Mouse (Mus musculus): Measurements from ENCODE around the gene Kiss1. TPM values are rescaled to one million over a fixed set of nuclear protein-coding genes. Genes with fewer than 3 reads are reported as not detected.
A peak's percentile ranks its signal among the peaks of the same experiment; 100 is the strongest.

Gene Kiss1
- polyA plus RNA-seq, 1 experiment = not detected

GRCm38 (mm10) chr1:133344357-133344756 is 22.7 kb downstream of the Kiss1 start:
- Histone ChIP-seq H3K27ac (ENCODE audit: control insufficient read depth, insufficient read depth, low read depth, low read length, poor library complexity) (no peak overlapping the region), H3K4me3 (replicated peaks; ENCODE audit: control insufficient read depth, low read depth, low read length) (no peak overlapping the region), H3K4me1 (ENCODE audit: control insufficient read depth, insufficient read depth, low read length) (peaks cover 3% of the 10 kb centered on the region)
- 86% methylated on average over 2 of the region's 2 CpGs for WGBS
- no peak for TF ChIP-seq POLR2A (IDR thresholded peaks at IDR 0.05; ENCODE audit: borderline replicate concordance, control insufficient read depth, low read depth, low read length)
- TF ChIP-seq CTCF (IDR thresholded peaks at IDR 0.05; ENCODE audit: control insufficient read depth, insufficient read depth, low read length) = no peak

- Histone ChIP-seq H3K4me1 (ENCODE audit: control insufficient read depth, insufficient read depth, low read length) (peaks cover 3% of the 10 kb centered on the region), H3K4me3 (replicated peaks; ENCODE audit: control insufficient read depth, low read depth, low read length) (no peak overlapping the region), H3K27ac (ENCODE audit: control insufficient read depth, insufficient read depth, low read depth, low read length, poor library complexity) (no peak overlapping the region)
- TF ChIP-seq POLR2A (IDR thresholded peaks at IDR 0.05; ENCODE audit: borderline replicate concordance, control insufficient read depth, low read depth, low read length) (no peak), CTCF (IDR thresholded peaks at IDR 0.05; ENCODE audit: control insufficient read depth, insufficient read depth, low read length) (no peak)
- WGBS = 79% methylated on average over 9 of the region's 9 CpGs
These were observed 24.9 kb downstream of the Kiss1 start for GRCm38 (mm10) chr1:133346531-133346930.

GRCm38 (mm10) chr1:133347226-133347625 is 25.6 kb downstream of the Kiss1 start:
- Histone ChIP-seq H3K27ac (ENCODE audit: control insufficient read depth, insufficient read depth, low read depth, low read length, poor library complexity) (peak overlapping the region; percentile 77), H3K4me3 (replicated peaks; ENCODE audit: control insufficient read depth, low read depth, low read length) (no peak overlapping the region), H3K4me1 (ENCODE audit: control insufficient read depth, insufficient read depth, low read length) (peaks cover 3% of the 10 kb centered on the region)
- WGBS = 77% methylated on average over 3 of the region's 3 CpGs
- TF ChIP-seq CTCF (IDR thresholded peaks at IDR 0.05; ENCODE audit: control insufficient read depth, insufficient read depth, low read length) (no peak), POLR2A (IDR thresholded peaks at IDR 0.05; ENCODE audit: borderline replicate concordance, control insufficient read depth, low read depth, low read length) (no peak)

- Histone ChIP-seq H3K4me1 (ENCODE audit: control insufficient read depth, insufficient read depth, low read length) (peaks cover 4% of the 10 kb centered on the region), H3K27ac (ENCODE audit: control insufficient read depth, insufficient read depth, low read depth, low read length, poor library complexity) (peak overlapping the region; percentile 77), H3K4me3 (replicated peaks; ENCODE audit: control insufficient read depth, low read depth, low read length) (no peak overlapping the region)
- WGBS = 19% methylated on average over 11 of the region's 11 CpGs
- no peak for TF ChIP-seq POLR2A (IDR thresholded peaks at IDR 0.05; ENCODE audit: borderline replicate concordance, control insufficient read depth, low read depth, low read length)
- TF ChIP-seq CTCF (IDR thresholded peaks at IDR 0.05; ENCODE audit: control insufficient read depth, insufficient read depth, low read length) = no peak
These were observed 26.2 kb downstream of the Kiss1 start for GRCm38 (mm10) chr1:133347693-133348520.

GRCm38 (mm10) chr1:133350210-133350609 is 28.5 kb downstream of the Kiss1 start, which contains the start of gene Ren1:
Ren1 (plus strand) TSS chr1:133350510.
- peak within 1 kb of the TSS; percentile 42 for H3K27ac ChIP-seq (ENCODE audit: control insufficient read depth, insufficient read depth, low read depth, low read length, poor library complexity)
- 92% methylated on average over 1 of the region's 1 CpGs for WGBS
- TF ChIP-seq POLR2A (IDR thresholded peaks at IDR 0.05; ENCODE audit: borderline replicate concordance, control insufficient read depth, low read depth, low read length) (no peak), CTCF (IDR thresholded peaks at IDR 0.05; ENCODE audit: control insufficient read depth, insufficient read depth, low read length) (no peak)
- H3K4me3 ChIP-seq (replicated peaks; ENCODE audit: control insufficient read depth, low read depth, low read length) = no peak within 1 kb of the TSS
- peaks cover 4% of the 10 kb centered on the region for H3K4me1 ChIP-seq (ENCODE audit: control insufficient read depth, insufficient read depth, low read length)

- Histone ChIP-seq H3K27ac (ENCODE audit: control insufficient read depth, insufficient read depth, low read depth, low read length, poor library complexity) (no peak overlapping the region), H3K4me3 (replicated peaks; ENCODE audit: control insufficient read depth, low read depth, low read length) (no peak overlapping the region), H3K4me1 (ENCODE audit: control insufficient read depth, insufficient read depth, low read length) (peaks cover 4% of the 10 kb centered on the region)
- TF ChIP-seq CTCF (IDR thresholded peaks at IDR 0.05; ENCODE audit: control insufficient read depth, insufficient read depth, low read length) (no peak), POLR2A (IDR thresholded peaks at IDR 0.05; ENCODE audit: borderline replicate concordance, control insufficient read depth, low read depth, low read length) (no peak)
- 40% methylated on average over 9 of the region's 9 CpGs for WGBS
These were observed 30.1 kb downstream of the Kiss1 start for GRCm38 (mm10) chr1:133351762-133352161.

GRCm38 (mm10) chr1:133353371-133353809 is 31.7 kb downstream of the Kiss1 start:
- no peak overlapping the region for H3K4me3 ChIP-seq (replicated peaks; ENCODE audit: control insufficient read depth, low read depth, low read length)
- H3K27ac ChIP-seq (ENCODE audit: control insufficient read depth, insufficient read depth, low read depth, low read length, poor library complexity) = no peak overlapping the region
- TF ChIP-seq CTCF (IDR thresholded peaks at IDR 0.05; ENCODE audit: control insufficient read depth, insufficient read depth, low read length) (peak; percentile 87), POLR2A (IDR thresholded peaks at IDR 0.05; ENCODE audit: borderline replicate concordance, control insufficient read depth, low read depth, low read length) (no peak)
- peaks cover 1% of the 10 kb centered on the region; the same call in 1 of the 2 replicates for H3K4me1 ChIP-seq (ENCODE audit: control insufficient read depth, insufficient read depth, low read length)
- 39% methylated on average over 12 of the region's 12 CpGs for WGBS

GRCm38 (mm10) chr1:133355469-133355868 is 33.8 kb downstream of the Kiss1 start:
- no peak for TF ChIP-seq CTCF (IDR thresholded peaks at IDR 0.05; ENCODE audit: control insufficient read depth, insufficient read depth, low read length)
- TF ChIP-seq POLR2A (IDR thresholded peaks at IDR 0.05; ENCODE audit: borderline replicate concordance, control insufficient read depth, low read depth, low read length) = no peak
- WGBS = 84% methylated on average over 5 of the region's 5 CpGs

More at GRCm38 (mm10) chr1:133355469-133355868, 33.8 kb downstream of the Kiss1 start:
- H3K27ac ChIP-seq (ENCODE audit: control insufficient read depth, insufficient read depth, low read depth, low read length, poor library complexity) = no peak overlapping the region
- H3K4me3 ChIP-seq (replicated peaks; ENCODE audit: control insufficient read depth, low read depth, low read length) = no peak overlapping the region
- H3K4me1 ChIP-seq (ENCODE audit: control insufficient read depth, insufficient read depth, low read length) = peaks cover 1% of the 10 kb centered on the region; the same call in 1 of the 2 replicates

All from bone marrow, adult 2 months (tissue).